Mouse (Mus musculus) kidney, embryonic 16.5 days (tissue): ENCODE measurements at regions not wholly inside any gene's neighbourhood (a gene's known extent, or its start where the extent isn't known, plus 50 kb on each side); places are given as distances from the start of the nearest gene placed in this dataset.

Source experiments
- ATAC-seq: fragments of 200-750 bp; cut with Nextera tagmentation; 2 replicates; pipeline ENCODE4 v1.8.0; 2017; ENCODE audit warnings: moderate TSS enrichment; ENCODE audit not compliant: low FRiP score, low TSS enrichment
- H3K27ac ChIP-seq: fragments of 300-500 bp; sonication (generic); 2 replicates; pipeline ENCODE4 v1.5.1; 2014; ENCODE audit warnings: low read length
- H3K27me3 ChIP-seq: fragments of 300-500 bp; sonication (generic); 2 replicates; pipeline ENCODE4 v1.6.1; 2014; ENCODE audit warnings: low read length, control low read depth, mixed read lengths; ENCODE audit not compliant: insufficient read depth
- H3K36me3 ChIP-seq: fragments of 300-500 bp; sonication (generic); 2 replicates; pipeline ENCODE4 v1.6.1; 2014; ENCODE audit warnings: low read length, control low read depth, mixed read lengths; ENCODE audit not compliant: insufficient read depth
- H3K4me1 ChIP-seq: fragments of 300-500 bp; sonication (generic); 2 replicates; pipeline ENCODE4 v1.6.1; 2014; ENCODE audit warnings: low read length, control low read depth, mixed read lengths; ENCODE audit not compliant: insufficient read depth
- H3K4me2 ChIP-seq: fragments of 300-500 bp; sonication (generic); replicated peaks from 2 replicates; pipeline ENCODE4 v1.6.1; 2014; ENCODE audit warnings: low read depth, low read length
- H3K4me3 ChIP-seq: fragments of 300-500 bp; sonication (generic); 2 replicates; pipeline ENCODE4 v1.5.1; 2014; ENCODE audit warnings: mild to moderate bottlenecking, low read length
- H3K9ac ChIP-seq: fragments of 300-500 bp; sonication (generic); replicated peaks from 2 replicates; pipeline ENCODE4 v1.6.1; 2014; ENCODE audit warnings: low read length
- H3K9me3 ChIP-seq: fragments of 300-500 bp; sonication (generic); 2 replicates; pipeline ENCODE4 v1.6.1; 2016; ENCODE audit warnings: low read length, control low read depth
- WGBS: fragments of 180-500 bp; shearing (Covaris S2); extraction: QIAGEN DNeasy Blood & Tissue Kit; methylation state at CpG from one replicate; pipeline ENCODE4 v1.1.7; 2014; 5-methylcytosine and 5-hydroxymethylcytosine counted together

DNA sequence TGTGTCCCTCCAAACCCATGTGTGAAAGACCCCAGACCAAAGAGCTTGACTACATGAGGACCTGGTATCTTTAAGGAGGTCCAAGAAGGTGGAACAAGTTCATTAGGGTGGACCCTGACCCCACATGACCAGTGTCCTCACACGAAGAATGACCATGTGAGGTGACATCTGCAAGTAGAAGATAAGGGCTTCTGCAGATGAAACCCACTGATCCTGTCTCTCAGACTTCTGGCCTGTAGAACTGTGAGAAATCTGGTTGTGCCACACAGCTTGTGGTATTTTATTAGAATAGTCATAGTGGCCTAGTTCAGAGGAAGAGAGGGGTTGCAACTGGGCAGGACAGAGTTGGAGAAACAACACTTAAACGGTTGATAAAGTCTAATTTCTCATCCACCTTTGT is 141.8 kb upstream of the Kit start:
- H3K27ac ChIP-seq: no peak overlapping the region
- no peak overlapping the region for H3K4me2 ChIP-seq
- no peaks in the 10 kb centered on the region for H3K36me3 ChIP-seq
- no peaks in the 10 kb centered on the region for H3K9me3 ChIP-seq
- ATAC-seq: no peak
- no peak overlapping the region for H3K9ac ChIP-seq
- H3K27me3 ChIP-seq: no peaks in the 10 kb centered on the region
- H3K4me3 ChIP-seq: no peak overlapping the region
- no peaks in the 10 kb centered on the region for H3K4me1 ChIP-seq
- WGBS: 81% methylated on average over 2 of the region's 2 CpGs

DNA sequence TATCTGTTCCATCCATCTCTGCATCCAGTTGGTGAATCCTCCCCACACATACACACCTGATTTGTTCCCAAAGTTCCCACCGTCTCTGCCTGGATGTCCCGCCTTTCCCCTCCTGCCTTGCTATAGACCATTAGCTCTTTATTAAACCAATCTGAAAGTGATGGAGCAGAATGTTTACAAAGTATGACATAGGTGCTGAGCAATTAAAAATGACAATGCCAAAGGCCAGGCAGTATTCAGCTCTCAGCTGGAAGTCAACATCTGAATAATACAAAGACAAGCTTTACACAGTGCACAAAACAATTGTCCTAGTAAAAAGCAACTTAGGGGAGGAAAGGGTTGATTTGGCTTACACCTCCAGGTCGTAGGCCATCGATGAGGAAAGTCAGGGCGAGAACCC is 136.8 kb upstream of the Kit start:
- ATAC-seq: no peak
- Histone ChIP-seq H3K27ac (no peak overlapping the region), H3K36me3 (no peaks in the 10 kb centered on the region), H3K4me2 (no peak overlapping the region), H3K9me3 (no peaks in the 10 kb centered on the region), H3K4me1 (no peaks in the 10 kb centered on the region), H3K4me3 (no peak overlapping the region), H3K9ac (no peak overlapping the region), H3K27me3 (no peaks in the 10 kb centered on the region)
- WGBS: 87% methylated on average over 5 of the region's 5 CpGs

DNA sequence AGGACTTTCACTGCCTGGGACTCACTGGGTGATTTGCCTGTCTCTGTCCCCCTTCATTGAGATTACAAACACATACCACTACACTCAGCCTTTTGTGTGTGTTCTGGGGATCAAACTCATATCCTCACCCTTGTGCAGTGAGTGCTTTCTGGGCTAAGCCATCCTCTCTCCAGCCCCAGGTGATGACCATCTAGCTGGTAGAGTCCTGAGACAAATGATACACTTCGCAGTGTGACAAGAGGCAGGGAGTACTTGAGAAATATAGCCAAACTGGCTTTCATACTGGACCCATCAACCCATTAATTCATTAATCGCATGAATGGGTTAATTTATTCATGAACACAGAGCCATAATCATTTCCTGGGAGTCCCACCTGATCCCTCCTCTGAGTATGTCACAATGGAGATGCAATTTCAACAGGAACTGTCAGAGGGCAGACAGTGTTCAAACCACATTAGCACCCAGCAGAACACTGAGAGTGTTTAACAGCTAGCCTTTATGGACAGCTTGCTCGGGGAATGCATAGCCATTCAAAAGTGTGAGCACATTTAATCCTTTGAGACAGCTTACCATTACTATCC is 130.6 kb upstream of the Kit start:
- 88% methylated on average over 3 of the region's 3 CpGs for WGBS

GRCm38 (mm10) chr5:75446386-75446785 is 128.3 kb upstream of the Kit start:
- H3K4me3 ChIP-seq: no peak overlapping the region
- 59% methylated on average over 1 of the region's 1 CpGs for WGBS
- H3K4me2 ChIP-seq: no peak overlapping the region
- ATAC-seq: no peak
- no peaks in the 10 kb centered on the region for H3K27me3 ChIP-seq
- no peaks in the 10 kb centered on the region for H3K36me3 ChIP-seq
- H3K27ac ChIP-seq: no peak overlapping the region
- no peaks in the 10 kb centered on the region for H3K4me1 ChIP-seq
- no peaks in the 10 kb centered on the region for H3K9me3 ChIP-seq
- no peak overlapping the region for H3K9ac ChIP-seq

More for the DNA sequence above, 130.6 kb upstream of the Kit start:
- Histone ChIP-seq H3K9ac (no peak overlapping the region), H3K27ac (no peak overlapping the region), H3K4me1 (no peaks in the 10 kb centered on the region), H3K27me3 (no peaks in the 10 kb centered on the region), H3K4me2 (no peak overlapping the region), H3K9me3 (no peaks in the 10 kb centered on the region), H3K36me3 (no peaks in the 10 kb centered on the region), H3K4me3 (no peak overlapping the region)
- ATAC-seq: no peak

- no peak overlapping the region for H3K27ac ChIP-seq
- no peak overlapping the region for H3K4me3 ChIP-seq
- WGBS: 65% methylated on average over 21 of the region's 21 CpGs
- H3K9ac ChIP-seq: no peak overlapping the region
- no peak overlapping the region for H3K4me2 ChIP-seq
- H3K4me1 ChIP-seq: no peaks in the 10 kb centered on the region
- no peaks in the 10 kb centered on the region for H3K9me3 ChIP-seq
- H3K36me3 ChIP-seq: no peaks in the 10 kb centered on the region
- 0 out of 2 replicates have a peak, but pooled peaks have one; percentile 27 for ATAC-seq
- H3K27me3 ChIP-seq: no peaks in the 10 kb centered on the region
Observed at GRCm38 (mm10) chr5:75449913-75450525, 124.7 kb upstream of the Kit start.

DNA sequence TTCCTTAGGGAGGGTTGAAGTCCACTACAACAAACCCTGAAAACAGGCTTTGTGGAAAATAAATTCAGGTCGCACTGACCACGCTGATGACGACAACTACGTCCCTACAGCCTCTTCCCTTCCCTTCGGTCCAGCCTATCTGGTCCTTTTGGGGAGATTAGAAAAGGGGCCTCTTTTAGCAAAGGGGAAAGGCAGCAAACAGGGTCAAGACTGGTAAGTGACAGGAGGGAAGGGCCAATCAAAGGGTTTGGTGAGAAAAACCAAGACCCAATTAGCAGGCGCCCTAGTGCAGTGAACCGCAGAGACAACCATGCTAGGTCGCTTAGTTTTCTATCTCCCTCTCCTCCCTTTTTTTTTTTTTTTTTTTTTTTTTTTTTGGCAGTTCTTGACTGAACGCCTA is 124.2 kb upstream of the Kit start:
- Histone ChIP-seq H3K4me2 (no peak overlapping the region), H3K27me3 (no peaks in the 10 kb centered on the region), H3K27ac (no peak overlapping the region), H3K9ac (no peak overlapping the region), H3K4me1 (no peaks in the 10 kb centered on the region), H3K36me3 (no peaks in the 10 kb centered on the region), H3K9me3 (no peaks in the 10 kb centered on the region), H3K4me3 (no peak overlapping the region)
- 0 out of 2 replicates have a peak, but pooled peaks have one; percentile 35 for ATAC-seq
- WGBS: 55% methylated on average over 9 of the region's 9 CpGs

GRCm38 (mm10) chr5:75451081-75451480 is 123.6 kb upstream of the Kit start:
- Histone ChIP-seq H3K27ac (no peak overlapping the region), H3K9me3 (no peaks in the 10 kb centered on the region), H3K36me3 (no peaks in the 10 kb centered on the region), H3K4me2 (no peak overlapping the region), H3K4me3 (no peak overlapping the region), H3K27me3 (no peaks in the 10 kb centered on the region), H3K9ac (no peak overlapping the region), H3K4me1 (no peaks in the 10 kb centered on the region)
- ATAC-seq: no peak
- WGBS: 26% methylated on average over 5 of the region's 5 CpGs

- no peaks in the 10 kb centered on the region for H3K36me3 ChIP-seq
- no peak for ATAC-seq
- no peak overlapping the region for H3K9ac ChIP-seq
- 78% methylated on average over 8 of the region's 8 CpGs for WGBS
- H3K4me1 ChIP-seq: no peaks in the 10 kb centered on the region
- no peak overlapping the region for H3K4me3 ChIP-seq
- H3K27ac ChIP-seq: no peak overlapping the region
- no peaks in the 10 kb centered on the region for H3K27me3 ChIP-seq
- H3K9me3 ChIP-seq: no peaks in the 10 kb centered on the region
- no peak overlapping the region for H3K4me2 ChIP-seq
Observed at GRCm38 (mm10) chr5:75451693-75452092, 123.0 kb upstream of the Kit start.

DNA sequence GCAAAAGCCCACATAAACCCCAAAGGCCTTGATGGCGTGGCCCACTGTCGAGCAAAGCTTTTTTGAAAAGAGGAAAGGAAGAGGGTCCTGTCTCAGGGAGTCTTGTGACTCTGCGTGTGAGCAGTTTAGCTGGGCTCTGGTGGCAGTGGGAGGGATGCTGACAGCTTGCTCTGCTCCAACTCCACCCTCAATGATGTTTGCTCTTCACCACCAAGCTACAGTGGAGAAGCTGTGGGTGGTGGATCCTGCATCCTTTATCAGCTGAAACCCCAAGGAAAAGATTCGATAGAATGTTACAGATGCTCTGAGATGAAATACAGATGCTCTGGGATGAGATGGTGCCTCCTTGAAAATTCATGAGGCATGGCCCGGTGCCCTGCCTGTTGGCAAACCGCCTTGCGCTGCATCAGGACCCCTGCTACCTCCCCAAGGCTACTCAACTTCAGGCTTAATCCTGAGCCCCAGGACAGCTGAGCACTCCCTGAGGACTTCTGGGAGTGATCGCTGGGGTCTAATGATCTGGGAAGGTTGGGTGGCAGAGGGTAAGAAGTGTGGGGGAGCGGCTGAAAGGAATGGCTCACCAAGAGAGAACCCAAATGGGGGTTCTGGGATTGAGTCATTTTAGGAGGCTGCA is 120.8 kb upstream of the Kit start:
- H3K4me3 ChIP-seq: no peak overlapping the region
- ATAC-seq: no peak
- WGBS: 72% methylated on average over 9 of the region's 9 CpGs

GRCm38 (mm10) chr5:75454961-75455541 is 119.7 kb upstream of the Kit start:
- Histone ChIP-seq H3K4me3 (no peak overlapping the region), H3K9me3 (no peaks in the 10 kb centered on the region), H3K9ac (no peak overlapping the region), H3K4me2 (no peak overlapping the region), H3K27me3 (no peaks in the 10 kb centered on the region), H3K27ac (no peak overlapping the region), H3K36me3 (no peaks in the 10 kb centered on the region), H3K4me1 (no peaks in the 10 kb centered on the region)
- ATAC-seq: no peak
- 60% methylated on average over 16 of the region's 16 CpGs for WGBS

More for the DNA sequence above, 120.8 kb upstream of the Kit start:
- no peaks in the 10 kb centered on the region for H3K4me1 ChIP-seq
- no peaks in the 10 kb centered on the region for H3K9me3 ChIP-seq
- no peak overlapping the region for H3K9ac ChIP-seq
- H3K4me2 ChIP-seq: no peak overlapping the region
- no peaks in the 10 kb centered on the region for H3K27me3 ChIP-seq
- H3K36me3 ChIP-seq: no peaks in the 10 kb centered on the region
- H3K27ac ChIP-seq: no peak overlapping the region
